Mouse (Mus musculus) megakaryocyte-erythroid progenitor cell, adult 5-6 weeks (primary cell): Measurements from ENCODE around the gene Rnf115. TPM values are rescaled to one million over a fixed set of nuclear protein-coding genes. Genes with fewer than 3 reads are reported as not detected.
"Not testable (repeated sequence)": the region's sequence is repeated elsewhere in the genome, so short reads cannot be mapped to it uniquely, and the experiment has no call there.

Experiments used
- ATAC-seq: replicated peaks from 2 replicates; pipeline ENCODE4 v1.8.0; 2016; ENCODE audit warnings: mild to moderate bottlenecking, inconsistent platforms; ENCODE audit not compliant: severe bottlenecking, poor library complexity, low FRiP score, low TSS enrichment
- total RNA-seq, 2 experiments: library from RNA; stranded (forward) in 1 of 2; stranded (reverse) in 1 of 2; fragments of 200-1000, 215-1000 nt in 1 of 2; fragments of >200 nt in 1 of 2; fragmentation: Nextera tagmentation in 1 of 2; gene quantifications; 2 replicates each; pipeline ENCODE4 v1.2.3; 2014 to 2017

Rnf115 gene
- total RNA-seq (2014; fragmentation: Nextera tagmentation), result 35.3 and 40.0 TPM in 2 replicates
- 51.7 and 74.3 TPM in 2 replicates for total RNA-seq (2017)

GRCm38 (mm10) chr3:96727343-96727827, at the start of gene Rnf115, which contains the start of gene Polr3c:
Gene Rnf115 (plus strand): TSS chr3:96727664.
Gene Polr3c (minus strand): TSS chr3:96727628.
- ATAC-seq, result peak; percentile 91

- no peak for ATAC-seq
Observed at GRCm38 (mm10) chr3:96678456-96678855, 49.0 kb upstream of the Rnf115 start.

GRCm38 (mm10) chr3:96679159-96679674, 48.2 kb upstream of the Rnf115 start:
- peak; percentile 42 for ATAC-seq

- no peak; the same call in 1 of the 2 replicates for ATAC-seq
Observed at GRCm38 (mm10) chr3:96680269-96680956, 47.1 kb upstream of the Rnf115 start.

- ATAC-seq, result no peak
Observed at GRCm38 (mm10) chr3:96683496-96683895, 44.0 kb upstream of the Rnf115 start.

GRCm38 (mm10) chr3:96684151-96684821, 43.2 kb upstream of the Rnf115 start:
- no peak for ATAC-seq

- 0 out of 2 replicates have a peak, but pooled peaks have one; percentile 34 for ATAC-seq
Observed at GRCm38 (mm10) chr3:96684822-96685156, 42.7 kb upstream of the Rnf115 start.

- ATAC-seq, result not testable (repeated sequence)
Observed at GRCm38 (mm10) chr3:96686057-96686456, 41.4 kb upstream of the Rnf115 start.

GRCm38 (mm10) chr3:96688854-96689253, 38.6 kb upstream of the Rnf115 start:
- no peak for ATAC-seq

- ATAC-seq, result peak; percentile 72
Observed at GRCm38 (mm10) chr3:96690298-96690697, 37.2 kb upstream of the Rnf115 start.

- no peak for ATAC-seq
Observed at GRCm38 (mm10) chr3:96692506-96692905, 35.0 kb upstream of the Rnf115 start.

- ATAC-seq, result no peak
Observed at GRCm38 (mm10) chr3:96693579-96693978, 33.9 kb upstream of the Rnf115 start.

- peak; percentile 84 for ATAC-seq
Observed at GRCm38 (mm10) chr3:96696198-96696765, 31.2 kb upstream of the Rnf115 start, which contains the start of gene Pias3. Gene Pias3 (plus strand): TSS chr3:96696384.

- ATAC-seq, result peak; percentile 75
Observed at GRCm38 (mm10) chr3:96696766-96697732, 30.4 kb upstream of the Rnf115 start.

- no peak for ATAC-seq
Observed at GRCm38 (mm10) chr3:96698993-96699690, 28.3 kb upstream of the Rnf115 start.

- no peak for ATAC-seq
Observed at GRCm38 (mm10) chr3:96700376-96700775, 27.1 kb upstream of the Rnf115 start.

GRCm38 (mm10) chr3:96701003-96701402, 26.5 kb upstream of the Rnf115 start:
- no peak for ATAC-seq

GRCm38 (mm10) chr3:96704778-96705177, 22.7 kb upstream of the Rnf115 start:
- ATAC-seq, result 0 out of 2 replicates have a peak, but pooled peaks have one; percentile 27
